Mouse (Mus musculus) spleen, postnatal 4 days (tissue): ENCODE data around the gene Thbd.

Experiments used
- DNase-seq, 2 experiments: peaks; one replicate each; pipeline ENCODE4 v3.0.0; 2022; ENCODE audit warnings: low spot score in 2 of 2

The Thbd gene

GRCm38 (mm10) chr2:148386927-148387326, 21.1 kb downstream of the Thbd start:
- no peak for DNase-seq

GRCm38 (mm10) chr2:148386476-148386875, 21.5 kb downstream of the Thbd start:
- no peak for DNase-seq

DNA sequence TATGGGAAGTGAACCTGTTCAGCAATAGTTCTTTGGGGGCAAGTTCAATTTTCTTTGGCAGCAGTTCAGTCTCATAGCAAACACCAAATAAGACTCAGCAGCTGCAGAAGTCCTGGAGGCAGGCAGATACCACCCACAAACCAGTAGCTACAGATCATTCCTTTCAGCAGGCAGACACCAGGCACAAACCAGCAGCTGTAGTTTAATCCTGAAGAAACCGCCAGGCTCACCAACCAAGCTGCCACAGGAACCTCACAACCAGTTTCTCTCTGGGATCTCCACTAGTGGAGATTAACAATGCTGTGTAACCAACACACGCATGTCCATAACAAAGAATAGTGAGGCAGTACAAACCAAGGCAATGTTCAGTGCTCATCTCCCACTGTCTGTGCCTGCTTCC, 26.9 kb downstream of the Thbd start:
- no peak for DNase-seq

GRCm38 (mm10) chr2:148379899-148380413, 28.0 kb downstream of the Thbd start:
- no peak for DNase-seq

DNA sequence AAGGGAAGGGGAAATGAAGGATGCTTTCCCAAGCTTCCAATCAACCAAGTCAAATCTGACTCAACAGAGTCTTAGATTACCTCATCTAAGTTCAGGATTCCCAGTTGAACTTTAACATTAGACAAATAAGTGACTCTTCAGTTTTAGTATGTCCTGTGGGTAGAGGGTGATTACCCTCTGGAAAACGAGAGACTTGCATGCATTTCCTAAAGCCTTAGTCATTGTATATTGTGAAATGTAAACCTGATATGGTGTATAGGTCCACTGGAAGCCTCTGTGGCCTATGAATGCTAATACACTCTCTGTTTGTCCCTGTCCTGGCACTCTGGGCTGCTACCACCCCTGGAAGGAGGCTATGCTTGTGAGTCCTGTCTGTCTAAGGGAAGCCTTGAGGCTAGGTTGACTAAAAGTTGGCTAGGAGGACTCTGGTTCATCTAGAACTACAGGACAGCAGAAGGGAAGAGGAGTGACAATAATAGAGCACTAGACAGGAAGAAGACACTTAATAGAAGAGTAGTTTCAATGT, 29.1 kb downstream of the Thbd start:
- no peak for DNase-seq

- DNase-seq: peak; percentile 56 to 87
Observed at GRCm38 (mm10) chr2:148375326-148376150, 32.5 kb downstream of the Thbd start.

GRCm38 (mm10) chr2:148373602-148374071, 34.4 kb downstream of the Thbd start:
- no peak for DNase-seq

GRCm38 (mm10) chr2:148371743-148372630, 36.0 kb downstream of the Thbd start:
- DNase-seq: no peak

DNA sequence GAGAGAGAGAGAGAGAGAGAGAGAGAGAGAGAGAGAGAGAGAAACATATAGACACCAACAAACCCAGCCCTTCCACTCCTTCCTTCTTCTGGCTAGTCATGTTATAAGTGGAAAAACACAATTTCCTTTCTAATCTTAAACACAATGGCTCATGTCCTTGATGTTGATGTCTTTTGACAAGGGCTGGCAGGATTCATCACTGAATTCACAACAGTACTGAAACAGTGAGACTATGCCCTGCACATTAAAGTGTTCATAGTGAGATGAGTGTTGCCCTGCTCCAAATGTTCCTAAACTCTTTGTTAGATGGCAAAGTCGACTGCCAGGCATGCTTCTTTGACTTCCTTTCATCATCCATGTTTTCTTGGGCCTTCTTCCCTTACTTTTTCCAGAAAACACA, 42.8 kb downstream of the Thbd start:
- DNase-seq: no peak

GRCm38 (mm10) chr2:148364536-148364935, 43.5 kb downstream of the Thbd start:
- no peak for DNase-seq

DNA sequence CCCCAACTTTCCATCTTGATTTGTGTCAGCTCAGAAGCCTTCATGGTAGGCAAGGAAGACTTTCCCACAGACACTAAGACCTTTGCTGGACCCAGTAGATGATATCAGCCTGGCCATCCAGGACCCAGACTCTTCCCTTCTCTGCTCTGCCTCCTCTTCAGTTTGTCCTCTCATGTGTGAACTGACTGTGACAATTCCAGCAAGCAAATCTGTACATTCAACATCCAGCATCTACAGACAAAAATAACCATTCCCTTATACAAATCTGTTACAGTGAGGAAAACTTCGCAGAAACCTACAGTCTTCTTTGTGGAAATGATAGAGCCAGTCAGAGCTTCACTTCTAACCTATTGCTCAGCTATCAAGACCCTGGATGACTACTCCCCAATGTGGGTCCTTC, 50.8 kb downstream of the Thbd start:
- DNase-seq: no peak
